Mouse (Mus musculus) C2C12 (cell line): ENCODE results near the gene Golim4.

ENCODE experiments used
- CEBPB ChIP-seq: IDR thresholded peaks from one replicate; pipeline ENCODE4 v1.6.1; 2011; ENCODE audit warnings: low read depth, mild to moderate bottlenecking, control low read depth, moderate library complexity
- CTCF ChIP-seq: IDR thresholded peaks from one replicate; pipeline ENCODE4 v1.5.1; 2011; ENCODE audit not compliant: control insufficient read depth, insufficient read depth, insufficient read length
- MAX ChIP-seq: IDR thresholded peaks from one replicate; pipeline ENCODE4 v1.6.1; 2011; ENCODE audit warnings: mild to moderate bottlenecking, control low read depth
- MYOD1 ChIP-seq: IDR thresholded peaks from one replicate; pipeline ENCODE4 v1.6.1; 2011; ENCODE audit warnings: low read depth; ENCODE audit not compliant: control insufficient read depth, insufficient read length
- MYOG ChIP-seq: IDR thresholded peaks from one replicate; pipeline ENCODE4 v1.6.1; 2011; ENCODE audit not compliant: control insufficient read depth, insufficient read length; ENCODE audit errors: extremely low read depth

DNA sequence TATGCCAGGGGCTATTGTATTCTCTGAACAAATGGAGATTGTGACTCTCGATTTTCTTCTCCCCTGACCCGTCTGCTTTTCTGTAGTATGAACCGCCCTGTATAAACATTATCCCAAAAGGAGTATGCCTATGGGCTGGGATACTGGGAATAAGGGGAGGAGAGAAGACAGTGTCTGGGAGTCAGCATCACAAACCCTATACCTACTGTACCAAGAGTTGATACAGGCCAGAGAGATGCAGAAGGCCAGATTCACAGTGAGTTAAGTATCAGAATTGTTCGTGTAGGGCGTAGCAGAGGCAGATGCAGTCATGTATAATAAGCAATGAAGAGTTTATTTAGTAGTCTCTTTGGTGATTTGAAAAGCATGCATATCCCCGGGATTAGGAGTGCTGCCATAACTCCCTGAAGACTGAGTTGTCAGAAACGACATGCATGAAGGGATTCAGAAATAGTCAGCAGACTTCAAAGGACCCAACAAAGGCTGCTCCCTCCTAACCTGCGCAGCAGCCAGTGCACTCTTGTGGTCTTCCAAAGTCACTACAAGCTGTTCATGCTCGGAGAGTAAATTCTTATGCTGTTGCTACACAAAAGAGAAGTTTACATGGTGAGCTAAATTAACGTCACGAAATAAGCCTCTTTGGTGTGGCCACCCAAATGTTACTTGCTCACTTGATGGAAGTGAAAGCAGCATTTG, 54.7 kb downstream of the Golim4 start:
- TF ChIP-seq CTCF (no peak), MYOG (no peak), MAX (no peak), CEBPB (no peak), MYOD1 (no peak)
